Mouse (Mus musculus) limb, embryonic 14.5 days (tissue): ENCODE measurements around the gene Tmem131l. TPM values are rescaled to one million over a fixed set of nuclear protein-coding genes. Genes with fewer than 3 reads are reported as not detected.

Source experiments
- ATAC-seq: fragments of 200-750 bp; cut with Nextera tagmentation; 2 replicates; pipeline ENCODE4 v1.8.0; 2017; ENCODE audit warnings: low read depth, moderate number of reproducible peaks, moderate TSS enrichment; ENCODE audit not compliant: low FRiP score
- DNase-seq: peaks from one replicate; pipeline ENCODE4 v3.0.0-alpha.2; 2015; ENCODE audit warnings: low spot score
- H3K27ac ChIP-seq: fragments of 300-500 bp; sonication (generic); replicated peaks from 2 replicates; pipeline ENCODE4 v1.5.1; 2014; ENCODE audit warnings: low read depth, mild to moderate bottlenecking, low read length, moderate library complexity, mixed read lengths
- H3K27me3 ChIP-seq: fragments of 300-500 bp; sonication (generic); 2 replicates; pipeline ENCODE4 v1.6.1; 2014; ENCODE audit warnings: low read length, mixed read lengths; ENCODE audit not compliant: control insufficient read depth, insufficient read depth
- H3K36me3 ChIP-seq: fragments of 300-500 bp; sonication (generic); 2 replicates; pipeline ENCODE4 v1.6.1; 2014; ENCODE audit warnings: mild to moderate bottlenecking, low read length, moderate library complexity, mixed read lengths; ENCODE audit not compliant: control insufficient read depth, insufficient read depth
- H3K4me1 ChIP-seq: fragments of 300-500 bp; sonication (generic); 2 replicates; pipeline ENCODE4 v1.6.1; 2014; ENCODE audit warnings: antibody characterized with exemption, low read length, mixed read lengths; ENCODE audit not compliant: control insufficient read depth, insufficient read depth
- H3K4me2 ChIP-seq: fragments of 300-500 bp; sonication (generic); replicated peaks from 2 replicates; pipeline ENCODE4 v1.6.1; 2014; ENCODE audit warnings: low read depth, mild to moderate bottlenecking, low read length, moderate library complexity; ENCODE audit not compliant: severe bottlenecking
- H3K4me3 ChIP-seq: fragments of 300-500 bp; sonication (generic); replicated peaks from 2 replicates; pipeline ENCODE4 v1.5.1; 2014; ENCODE audit warnings: low read length
- H3K9ac ChIP-seq: fragments of 300-500 bp; sonication (generic); 2 replicates; pipeline ENCODE4 v1.6.1; 2014; ENCODE audit warnings: mild to moderate bottlenecking, low read depth, low read length, moderate library complexity; ENCODE audit not compliant: severe bottlenecking
- H3K9me3 ChIP-seq: fragments of 300-500 bp; sonication (generic); 2 replicates; pipeline ENCODE4 v1.6.1; 2016; ENCODE audit warnings: low read length; ENCODE audit not compliant: control insufficient read depth
- POLR2A ChIP-seq: fragments of 200-500 bp; IDR thresholded peaks from 2 replicates; pipeline ENCODE4 v1.8.0; 2012; ENCODE audit warnings: inconsistent platforms, mild to moderate bottlenecking, moderate library complexity, borderline replicate concordance; ENCODE audit not compliant: insufficient read depth, insufficient read length; ENCODE audit errors: extremely low read depth
- WGBS: fragments of 180-500 bp; shearing (Covaris S2); extraction: QIAGEN DNeasy Blood & Tissue Kit; methylation state at CpG from one replicate; pipeline ENCODE4 v1.1.7; 2014; 5-methylcytosine and 5-hydroxymethylcytosine counted together
- polyA plus RNA-seq, 2 experiments: library from polyadenylated mRNA; depleted of rRNA in 1 of 2; stranded (reverse) in 1 of 2; unstranded in 1 of 2; fragments of >200 nt; fragmentation: Nextera tagmentation in 1 of 2; extraction: Ambion mirVana in 1 of 2; gene quantifications; 2 replicates each; pipeline versions ENCODE4 v1.2.1 to v1.2.3; 2012 to 2014

Tmem131l gene
- polyA plus RNA-seq, 2 experiments: 52.4 to 59.8 TPM

GRCm38 (mm10) chr3:84080074-84080473, 40.1 kb upstream of the Tmem131l start:
- DNase-seq: no peak
- WGBS: 85% methylated on average over 7 of the region's 7 CpGs
- Histone ChIP-seq H3K27ac (no peak overlapping the region), H3K4me1 (no peaks in the 10 kb centered on the region), H3K9ac (no peak overlapping the region), H3K36me3 (no peaks in the 10 kb centered on the region), H3K4me2 (no peak overlapping the region), H3K27me3 (no peaks in the 10 kb centered on the region), H3K4me3 (no peak overlapping the region), H3K9me3 (0 out of 2 replicates have a peak, but pooled peaks cover 3% of the 10 kb centered on the region)
- no peak for ATAC-seq
- no peak for TF ChIP-seq POLR2A

GRCm38 (mm10) chr3:84077505-84077904, 37.5 kb upstream of the Tmem131l start:
- Histone ChIP-seq H3K36me3 (no peaks in the 10 kb centered on the region), H3K27me3 (no peaks in the 10 kb centered on the region), H3K9ac (no peak overlapping the region), H3K9me3 (0 out of 2 replicates have a peak, but pooled peaks cover 3% of the 10 kb centered on the region), H3K4me3 (no peak overlapping the region), H3K27ac (no peak overlapping the region), H3K4me1 (no peaks in the 10 kb centered on the region), H3K4me2 (no peak overlapping the region)
- DNase-seq: no peak
- TF ChIP-seq POLR2A: no peak
- no peak for ATAC-seq
- 79% methylated on average over 4 of the region's 4 CpGs for WGBS

- ATAC-seq (no peak), DNase-seq (no peak)
- no peak overlapping the region for H3K4me2 ChIP-seq
- WGBS: 73% methylated on average over 13 of the region's 13 CpGs
- H3K4me1 ChIP-seq: no peaks in the 10 kb centered on the region
- H3K9me3 ChIP-seq: no peaks in the 10 kb centered on the region
- no peak for TF ChIP-seq POLR2A
- no peaks in the 10 kb centered on the region for H3K27me3 ChIP-seq
- no peak overlapping the region for H3K27ac ChIP-seq
- no peak overlapping the region for H3K4me3 ChIP-seq
- H3K36me3 ChIP-seq: no peaks in the 10 kb centered on the region
- H3K9ac ChIP-seq: no peak overlapping the region
These were observed 36.8 kb upstream of the Tmem131l start for GRCm38 (mm10) chr3:84076543-84077332.

DNA sequence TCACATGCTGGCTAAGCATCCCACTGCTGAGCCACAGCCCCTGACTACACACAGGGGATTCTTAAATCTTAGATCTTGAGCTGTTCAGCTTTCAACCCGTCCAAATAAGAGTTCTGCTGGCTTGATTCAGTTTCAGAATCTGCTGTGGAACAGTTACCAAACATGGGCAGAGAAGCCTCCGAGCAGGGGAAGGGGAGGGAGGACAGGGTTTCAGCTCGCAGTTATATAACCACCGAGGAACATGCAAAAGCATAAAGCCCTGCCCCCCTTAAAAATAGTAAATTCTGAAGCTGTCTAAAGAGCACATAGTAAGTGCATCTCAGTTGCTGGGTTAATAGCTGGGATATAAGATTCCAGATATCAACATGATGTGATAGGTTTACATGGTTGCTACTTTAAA, 35.5 kb upstream of the Tmem131l start:
- ATAC-seq (no peak), DNase-seq (no peak)
- Histone ChIP-seq H3K4me3 (no peak overlapping the region), H3K27ac (no peak overlapping the region), H3K27me3 (no peaks in the 10 kb centered on the region), H3K9me3 (no peaks in the 10 kb centered on the region), H3K4me1 (no peaks in the 10 kb centered on the region), H3K4me2 (no peak overlapping the region), H3K36me3 (no peaks in the 10 kb centered on the region), H3K9ac (no peak overlapping the region)
- 55% methylated on average over 4 of the region's 4 CpGs for WGBS
- TF ChIP-seq POLR2A: no peak

- ATAC-seq (no peak), DNase-seq (no peak)
- Histone ChIP-seq H3K9ac (no peak overlapping the region), H3K36me3 (no peaks in the 10 kb centered on the region), H3K27ac (no peak overlapping the region), H3K4me1 (no peaks in the 10 kb centered on the region), H3K27me3 (no peaks in the 10 kb centered on the region), H3K4me3 (no peak overlapping the region), H3K9me3 (no peaks in the 10 kb centered on the region), H3K4me2 (no peak overlapping the region)
- 79% methylated on average over 2 of the region's 2 CpGs for WGBS
- no peak for TF ChIP-seq POLR2A
These were observed 34.8 kb upstream of the Tmem131l start for GRCm38 (mm10) chr3:84074777-84075176.

GRCm38 (mm10) chr3:84071641-84072040, 31.7 kb upstream of the Tmem131l start:
- TF ChIP-seq POLR2A: no peak
- H3K9me3 ChIP-seq: no peaks in the 10 kb centered on the region
- H3K9ac ChIP-seq: no peak overlapping the region
- DNase-seq: no peak
- no peaks in the 10 kb centered on the region for H3K4me1 ChIP-seq
- no peaks in the 10 kb centered on the region for H3K27me3 ChIP-seq
- H3K4me2 ChIP-seq: no peak overlapping the region
- H3K4me3 ChIP-seq: no peak overlapping the region
- no peaks in the 10 kb centered on the region for H3K36me3 ChIP-seq
- no peak for ATAC-seq
- WGBS: 11% methylated on average over 2 of the region's 2 CpGs
- no peak overlapping the region for H3K27ac ChIP-seq
